Mouse (Mus musculus): ENCODE measurements around the gene Gtf2i.

- TF ChIP-seq MXI1 (IDR thresholded peaks at IDR 0.05; ENCODE audit: low read depth, low read length) = no peak
- TF ChIP-seq EP300 (IDR thresholded peaks at IDR 0.05; ENCODE audit: low read length) = no peak
- no peak for TF ChIP-seq SIN3A (IDR thresholded peaks at IDR 0.05; ENCODE audit: low read length)
- TF ChIP-seq MEF2A (IDR thresholded peaks at IDR 0.05; ENCODE audit: borderline replicate concordance, low read depth, low read length) = peak; percentile 30; the same call in 1 of the 2 replicates
- TF ChIP-seq POLR2A (IDR thresholded peaks at IDR 0.05; ENCODE audit: low read depth, low read length) = no peak; the same call in 1 of the 2 replicates
- TF ChIP-seq CTCF (conservative IDR thresholded peaks at IDR 0.05 in 1 of 2, IDR thresholded peaks at IDR 0.05 in 1 of 2; ENCODE audit: low read depth in 2 of 2, low read length in 2 of 2) = no peak
- TF ChIP-seq MYC (IDR thresholded peaks at IDR 0.05; ENCODE audit: low read depth, low read length) = no peak
- TF ChIP-seq MAFK (IDR thresholded peaks at IDR 0.05; ENCODE audit: insufficient replicate concordance, low read length) = no peak
- no peak for TF ChIP-seq HCFC1 (IDR thresholded peaks at IDR 0.05; ENCODE audit: low read depth, low read length)
- TF ChIP-seq POLR2AphosphoS2 (IDR thresholded peaks at IDR 0.05; ENCODE audit: low read depth, low read length) = no peak
These were observed 48.2 kb downstream of the Gtf2i start for GRCm38 (mm10) chr5:134266404-134266803.

Measured in CH12.LX (cell line).